Mouse (Mus musculus): Measurements from ENCODE around the gene Anxa6.

Gene Anxa6

GRCm38 (mm10) chr11:55028509-55028908 lies 4.7 kb downstream of the Anxa6 start:
- no peak for DNase-seq

DNA sequence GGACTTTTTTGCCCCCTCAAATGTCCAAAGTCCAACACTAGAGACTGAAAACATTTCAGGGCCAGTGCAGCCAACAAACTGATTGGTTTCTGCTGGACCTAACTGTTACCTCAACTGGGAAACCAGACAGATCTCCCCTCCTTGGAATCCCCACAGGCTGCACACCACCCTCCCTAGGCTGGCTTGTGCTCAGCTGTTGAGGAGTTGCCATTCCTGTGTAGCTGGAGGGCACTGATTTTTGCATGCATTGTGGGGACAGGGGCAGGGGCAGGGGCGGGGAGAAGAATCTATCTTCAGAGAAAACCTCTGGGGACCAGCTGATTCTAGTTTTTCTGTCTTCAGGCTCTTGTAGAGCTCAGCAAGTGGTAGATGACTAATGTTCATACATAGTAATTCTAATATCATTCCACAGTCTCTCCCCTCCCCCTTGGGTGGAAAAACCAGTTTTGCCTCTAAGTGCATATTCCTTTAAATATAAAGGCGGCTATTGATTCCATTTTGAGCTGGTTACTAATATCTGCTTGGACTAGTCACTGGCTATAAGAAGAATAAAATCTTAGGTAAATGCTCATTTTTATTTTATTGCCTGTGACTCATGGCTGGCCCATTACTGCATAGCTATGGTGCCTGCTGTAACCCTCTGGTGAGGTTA lies 5.9 kb downstream of the Anxa6 start:
- no peak for DNase-seq

DNA sequence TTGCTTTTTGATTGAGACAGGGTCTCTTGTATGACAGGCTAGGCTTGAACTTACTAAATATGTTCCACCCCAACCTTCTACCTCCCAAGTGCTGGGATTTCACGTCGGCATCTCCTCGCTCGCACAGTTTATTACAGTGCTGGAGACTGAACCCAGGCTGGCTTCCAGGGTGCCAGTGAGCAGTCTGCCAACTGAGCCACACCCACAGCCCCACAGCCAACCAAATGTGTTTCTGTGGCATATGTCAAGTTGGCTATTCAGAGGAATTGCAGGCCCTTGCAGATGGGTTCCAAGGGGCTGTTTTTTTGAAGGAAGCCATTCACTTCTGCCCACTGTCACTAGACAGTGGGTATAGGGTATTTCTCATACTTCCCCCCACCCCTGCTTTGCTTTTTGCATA lies 7.3 kb downstream of the Anxa6 start:
- no peak for DNase-seq

- DNase-seq = no peak
Observed at GRCm38 (mm10) chr11:55023583-55023982, 9.7 kb downstream of the Anxa6 start.

GRCm38 (mm10) chr11:55023049-55023564 lies 10.1 kb downstream of the Anxa6 start:
- peak; percentile 77 to 80 for DNase-seq

- no peak for DNase-seq
Observed at GRCm38 (mm10) chr11:55022508-55022907, 10.7 kb downstream of the Anxa6 start.

- no peak for DNase-seq
Observed at GRCm38 (mm10) chr11:55021859-55022258, 11.4 kb downstream of the Anxa6 start.

GRCm38 (mm10) chr11:55021458-55021857 lies 11.8 kb downstream of the Anxa6 start:
- DNase-seq = no peak

GRCm38 (mm10) chr11:55019711-55020110 lies 13.5 kb downstream of the Anxa6 start:
- no peak for DNase-seq

DNA sequence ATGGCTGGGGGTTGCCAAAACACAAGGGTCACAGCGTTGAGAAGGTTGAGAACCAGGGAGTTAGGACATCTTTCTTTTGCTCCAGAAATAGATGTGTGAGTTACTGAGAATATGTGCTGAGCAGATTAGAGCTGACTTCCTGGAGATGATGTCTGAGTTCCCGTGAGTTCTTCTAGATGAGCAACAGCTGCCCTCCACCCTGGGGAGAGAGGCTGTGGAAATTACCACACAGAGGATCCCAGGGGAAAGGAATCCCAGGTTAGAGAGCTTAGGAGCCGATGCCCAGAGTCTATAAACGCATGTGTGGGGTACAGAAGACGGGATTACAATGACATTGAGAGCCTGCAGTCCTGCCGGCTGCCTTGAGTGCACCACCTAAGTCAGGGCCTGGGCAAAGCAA lies 15.2 kb downstream of the Anxa6 start:
- DNase-seq = no peak

DNA sequence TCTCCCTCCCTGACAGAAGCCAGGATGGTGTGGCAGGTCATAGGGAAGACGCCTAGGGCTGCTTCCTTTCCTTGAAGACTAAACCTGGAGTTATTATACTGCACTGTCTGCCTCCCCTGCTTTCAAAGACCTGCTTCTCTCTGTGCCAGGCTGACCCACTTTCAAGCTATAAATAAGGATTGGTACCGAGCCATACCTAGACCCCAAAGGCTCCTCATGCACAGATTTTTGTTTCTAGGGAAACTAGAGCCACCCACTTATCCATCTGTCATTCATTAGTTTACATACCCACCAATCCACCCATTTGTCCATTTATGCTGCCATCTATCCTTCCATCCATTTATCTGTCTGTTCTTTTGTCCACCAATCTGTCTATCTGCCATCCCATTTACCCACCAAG lies 16.0 kb downstream of the Anxa6 start:
- DNase-seq = no peak

DNA sequence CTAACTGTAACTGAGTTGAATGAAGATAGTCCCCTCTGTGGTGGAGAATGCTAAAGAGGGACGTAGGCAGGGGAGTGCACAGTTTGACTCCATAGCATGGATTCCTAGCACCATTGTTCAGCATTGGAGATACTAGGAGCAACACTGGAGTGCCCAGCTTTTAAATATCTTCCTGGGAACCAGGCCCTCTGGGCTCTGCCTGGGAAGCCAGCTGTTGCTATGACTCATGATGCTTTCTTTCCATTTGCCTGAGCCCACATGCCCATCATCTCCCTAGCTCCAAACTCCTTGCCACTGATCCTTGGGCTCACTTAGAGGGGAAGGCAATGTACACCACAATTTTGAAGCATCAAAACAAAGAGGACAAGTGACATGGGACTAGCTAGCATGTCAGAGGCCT lies 16.5 kb downstream of the Anxa6 start:
- DNase-seq = no peak

GRCm38 (mm10) chr11:55015831-55016241 lies 17.4 kb downstream of the Anxa6 start:
- DNase-seq = no peak

DNA sequence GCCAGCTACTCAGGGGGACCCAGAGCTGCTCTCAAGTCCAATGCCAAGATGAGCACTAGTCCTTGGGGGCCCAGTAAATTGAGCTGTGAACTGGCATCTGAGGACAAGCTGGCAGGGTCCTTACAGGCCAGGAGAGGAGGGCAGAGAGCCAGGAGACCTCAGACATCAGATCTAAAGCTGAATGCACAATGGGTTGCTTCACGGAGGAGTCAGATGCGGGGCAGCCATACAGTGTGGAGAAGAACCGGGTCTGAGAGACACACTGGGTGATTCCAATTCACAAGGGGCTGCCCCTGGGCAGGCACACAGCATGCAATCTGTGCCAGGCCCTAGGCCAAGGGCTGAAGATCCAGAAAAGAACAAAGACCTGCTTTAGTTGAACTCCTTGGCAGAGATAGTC lies 18.0 kb downstream of the Anxa6 start:
- DNase-seq = no peak

- DNase-seq = no peak
Observed at GRCm38 (mm10) chr11:55013802-55014201, 19.4 kb downstream of the Anxa6 start.

GRCm38 (mm10) chr11:55012551-55013521 lies 20.4 kb downstream of the Anxa6 start:
- no peak for DNase-seq

DNA sequence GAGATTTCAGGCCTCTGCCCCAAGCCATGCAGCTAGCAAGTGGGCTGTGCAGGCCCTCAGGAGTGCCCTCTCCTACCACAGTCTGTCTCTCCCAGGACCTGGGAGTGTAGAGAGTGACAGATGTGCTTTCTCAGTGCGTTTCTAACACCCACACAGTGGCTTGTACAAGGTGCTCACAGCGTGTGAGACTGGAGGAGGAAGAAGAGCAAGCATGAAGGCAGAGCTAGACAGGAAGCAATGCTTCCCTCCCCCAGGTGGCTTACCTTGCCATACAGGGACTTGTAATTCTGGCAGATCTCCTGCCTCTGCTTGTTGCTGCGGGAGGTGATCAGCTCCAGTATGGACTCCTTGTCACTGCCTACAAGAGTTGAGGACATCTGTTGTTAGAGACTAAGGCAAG lies 21.8 kb downstream of the Anxa6 start:
- no peak for DNase-seq

DNA sequence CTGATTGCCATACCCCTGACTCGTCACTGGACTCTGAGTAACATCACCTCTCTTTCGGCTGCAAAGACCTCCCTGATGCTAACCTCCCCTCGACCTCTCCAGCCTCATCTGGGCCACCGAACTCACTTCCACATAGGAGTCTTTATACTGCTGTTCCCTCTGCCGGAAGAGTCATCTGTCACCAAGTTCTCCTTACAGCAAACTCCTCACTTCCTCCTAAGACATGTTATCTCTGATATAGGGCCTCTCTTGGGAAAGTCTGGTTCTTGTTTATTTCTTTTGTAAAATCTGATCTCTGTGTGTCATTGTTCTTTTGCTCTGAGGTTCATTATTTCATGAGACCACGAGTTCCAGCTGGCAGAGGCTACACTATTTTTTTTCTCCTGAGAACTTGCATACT lies 25.0 kb downstream of the Anxa6 start:
- DNase-seq = no peak

DNA sequence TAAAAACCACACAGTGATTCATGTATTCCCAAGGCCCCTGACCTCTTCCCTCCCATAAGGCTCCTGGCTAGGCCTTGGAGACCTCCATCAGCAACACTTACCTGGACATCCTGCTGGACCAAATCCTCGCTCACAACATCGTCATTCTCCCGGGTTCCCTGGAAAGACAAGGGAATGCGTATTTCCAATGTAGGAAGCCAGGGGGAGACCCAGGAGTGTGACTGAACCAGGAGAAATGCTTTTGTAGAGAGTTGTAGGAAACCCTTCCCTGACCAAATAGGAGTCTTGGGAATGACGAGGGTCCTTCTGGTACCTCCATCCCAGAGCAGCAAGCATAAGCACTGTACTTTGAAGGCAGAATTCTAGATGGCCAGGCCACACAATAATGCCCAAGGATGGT lies 27.6 kb downstream of the Anxa6 start:
- DNase-seq = no peak

DNA sequence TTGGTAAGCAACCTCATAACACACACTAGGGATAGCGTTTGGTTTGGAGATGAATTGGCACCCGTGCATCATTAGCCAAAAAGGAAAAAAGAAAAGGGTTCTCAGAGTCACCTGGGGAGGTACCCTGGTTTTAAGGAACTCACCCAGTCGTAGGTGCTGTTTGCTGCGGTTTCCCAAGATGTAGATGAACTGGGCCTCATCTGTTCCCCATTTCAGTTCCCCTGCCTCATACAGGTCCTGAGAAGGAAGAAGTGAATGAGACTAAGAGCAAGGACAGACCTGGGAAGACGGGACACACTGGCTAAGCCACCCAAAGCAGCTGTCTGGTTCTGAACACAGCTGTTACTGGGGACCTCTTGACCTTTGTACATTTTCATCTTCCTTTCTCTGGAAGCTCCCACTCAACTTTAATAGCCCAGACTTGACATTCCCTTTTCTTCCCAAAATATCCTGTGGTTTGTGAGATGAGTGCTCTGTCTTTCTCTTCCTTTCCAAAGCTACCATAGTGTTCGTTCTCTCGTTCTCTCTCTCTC lies 28.2 kb downstream of the Anxa6 start:
- DNase-seq = no peak

GRCm38 (mm10) chr11:54998708-54999107 lies 34.5 kb downstream of the Anxa6 start:
- no peak for DNase-seq

DNA sequence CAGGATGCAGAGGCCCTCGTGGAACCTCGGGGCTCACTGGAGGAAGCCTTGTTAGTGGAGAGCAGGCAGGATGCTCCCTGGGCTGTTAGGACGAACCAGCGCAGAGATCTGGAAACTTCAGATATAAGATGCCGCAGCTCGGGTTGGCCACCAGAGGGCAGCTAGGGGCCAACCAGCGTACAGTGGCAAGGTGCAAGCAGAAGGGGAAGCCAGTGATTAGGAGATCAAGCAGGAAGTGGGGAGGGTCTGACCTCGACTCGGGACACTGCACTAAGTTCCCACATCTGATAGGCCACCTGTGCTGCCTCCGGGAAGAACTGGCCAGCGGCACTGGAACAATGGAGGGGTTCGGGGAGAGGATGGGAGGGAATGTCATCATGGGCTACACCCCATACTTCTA lies 35.0 kb downstream of the Anxa6 start:
- DNase-seq = peak; percentile 59 to 61

GRCm38 (mm10) chr11:54996176-54996575 lies 37.1 kb downstream of the Anxa6 start:
- no peak for DNase-seq

- DNase-seq = no peak
Observed at GRCm38 (mm10) chr11:54989920-54990319, 43.3 kb downstream of the Anxa6 start.

Data from spleen, adult 18-20 months (tissue).